Mouse (Mus musculus) intestine, postnatal 0 days (tissue): ENCODE data around the gene Olfr1217. TPM values are rescaled to one million over a fixed set of nuclear protein-coding genes. Genes with fewer than 3 reads are reported as not detected.

ENCODE experiments used
- ATAC-seq: fragments of 200-750 bp; cut with Nextera tagmentation; 2 replicates; pipeline ENCODE4 v1.8.0; 2017; ENCODE audit warnings: mild to moderate bottlenecking, moderate TSS enrichment, moderate library complexity
- H3K27ac ChIP-seq: fragments of 300-500 bp; sonication (generic); 2 replicates; pipeline ENCODE4 v1.5.1; 2014; ENCODE audit warnings: mild to moderate bottlenecking, low read depth, low read length, moderate library complexity
- H3K27me3 ChIP-seq: fragments of 300-500 bp; sonication (generic); replicated peaks from 2 replicates; pipeline ENCODE4 v1.6.1; 2014; ENCODE audit warnings: low read length, mixed read lengths; ENCODE audit not compliant: control insufficient read depth, insufficient read depth
- H3K36me3 ChIP-seq: fragments of 300-500 bp; sonication (generic); 2 replicates; pipeline ENCODE4 v1.6.1; 2014; ENCODE audit warnings: mild to moderate bottlenecking, moderate library complexity; ENCODE audit not compliant: control insufficient read depth, insufficient read depth
- H3K4me1 ChIP-seq: fragments of 300-500 bp; sonication (generic); replicated peaks from 2 replicates; pipeline ENCODE4 v1.6.1; 2014; ENCODE audit warnings: antibody characterized with exemption, low read length, mixed read lengths; ENCODE audit not compliant: control insufficient read depth, insufficient read depth
- H3K4me2 ChIP-seq: fragments of 300-500 bp; sonication (generic); replicated peaks from 2 replicates; pipeline ENCODE4 v1.6.1; 2014; ENCODE audit warnings: low read depth, mild to moderate bottlenecking, moderate library complexity
- H3K4me3 ChIP-seq: fragments of 300-500 bp; sonication (generic); 2 replicates; pipeline ENCODE4 v1.5.1; 2014; ENCODE audit warnings: low read depth, low read length
- H3K9ac ChIP-seq: fragments of 300-500 bp; sonication (generic); 2 replicates; pipeline ENCODE4 v1.6.1; 2014; ENCODE audit warnings: mild to moderate bottlenecking, low read depth, low read length
- H3K9me3 ChIP-seq: fragments of 300-500 bp; sonication (generic); 2 replicates; pipeline ENCODE4 v1.6.1; 2016; ENCODE audit warnings: mixed run types; ENCODE audit not compliant: control insufficient read depth
- CTCF ChIP-seq: sonication (generic); IDR thresholded peaks from 2 replicates; pipeline ENCODE4 v1.5.1; 2016; ENCODE audit warnings: low read depth, mild to moderate bottlenecking, control low read depth, antibody characterized with exemption, moderate library complexity
- WGBS: fragments of 180-500 bp; shearing (Covaris S2); extraction: QIAGEN DNeasy Blood & Tissue Kit; methylation state at CpG from one replicate; pipeline ENCODE4 v1.1.7; 2014; 5-methylcytosine and 5-hydroxymethylcytosine counted together
- polyA plus RNA-seq: library from polyadenylated mRNA; unstranded; fragments of >200 nt; fragmentation: Nextera tagmentation; extraction: Ambion mirVana; gene quantifications from 2 replicates; pipeline ENCODE4 v1.2.1, GENCODE M21; 2015

Olfr1217 gene
- polyA plus RNA-seq, 1 experiment from 2014 or later: not detected

DNA sequence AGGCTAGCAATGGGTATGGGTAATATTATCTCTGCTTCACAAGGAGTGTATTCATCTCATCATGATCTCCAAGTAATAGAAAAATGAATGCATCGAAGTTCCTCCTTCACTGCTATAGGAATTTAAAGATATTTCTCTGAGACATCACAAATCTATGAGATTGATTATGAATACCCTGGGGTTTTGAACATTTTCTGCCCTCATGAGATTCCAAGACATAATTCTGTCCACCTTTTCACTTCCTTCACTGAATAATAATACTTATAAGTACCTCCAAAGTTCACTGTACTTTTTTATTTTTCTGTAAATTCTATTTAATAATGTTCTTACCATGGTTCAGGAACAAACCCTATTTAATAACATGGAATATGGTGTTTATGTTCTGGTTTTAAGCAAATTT, 51.7 kb downstream of the Olfr1217 start, which contains the start of gene Gm13762:
Gene Gm13762 (minus strand): TSS at position 101 of the 400 bp plus-strand sequence.
- no peak for TF ChIP-seq CTCF
- no peaks in the 10 kb centered on the region for H3K36me3 ChIP-seq
- H3K4me2 ChIP-seq: no peak within 1 kb of the TSS
- no peak within 1 kb of the TSS for H3K27ac ChIP-seq
- no peak within 1 kb of the TSS for H3K4me3 ChIP-seq
- no peak for ATAC-seq
- no peaks in the 10 kb centered on the region for H3K27me3 ChIP-seq
- H3K9ac ChIP-seq: no peak within 1 kb of the TSS
- WGBS: 78% methylated on average over 1 of the region's 1 CpGs
- H3K4me1 ChIP-seq: no peaks in the 10 kb centered on the region
- no peaks in the 10 kb centered on the region for H3K9me3 ChIP-seq

Other genes with a start within 250 kb of the Olfr1217 start
- not detected in 2 replicates for gene Olfr1201, start 239.0 kb downstream of the Olfr1217 start, polyA plus RNA-seq
- gene Olfr1202, start 217.6 kb downstream of the Olfr1217 start, polyA plus RNA-seq: not detected in 2 replicates
- not detected in 2 replicates for gene Olfr1205, start 202.3 kb downstream of the Olfr1217 start, polyA plus RNA-seq
- gene Olfr1204, start 182.8 kb downstream of the Olfr1217 start, polyA plus RNA-seq: not detected in 2 replicates
- gene Olfr1206, start 168.8 kb downstream of the Olfr1217 start, polyA plus RNA-seq: not detected in 2 replicates
- not detected in 2 replicates for gene Olfr1208, start 129.8 kb downstream of the Olfr1217 start, polyA plus RNA-seq
- not detected in 2 replicates for gene Olfr1209, start 116.9 kb downstream of the Olfr1217 start, polyA plus RNA-seq
- not detected in 2 replicates for gene Olfr1211, start 94.0 kb downstream of the Olfr1217 start, polyA plus RNA-seq
- not detected in 2 replicates for gene Olfr1212, start 78.1 kb downstream of the Olfr1217 start, polyA plus RNA-seq
- not detected in 2 replicates for gene Gm13762, start 51.8 kb downstream of the Olfr1217 start, polyA plus RNA-seq
- not detected in 2 replicates for gene Olfr1214, start 39.4 kb downstream of the Olfr1217 start, polyA plus RNA-seq
- not detected in 2 replicates for gene Olfr1215, start 25.1 kb downstream of the Olfr1217 start, polyA plus RNA-seq
- not detected in 2 replicates for gene Olfr1216, start 13.7 kb downstream of the Olfr1217 start, polyA plus RNA-seq
- not detected in 2 replicates for gene Olfr1218, start 29.1 kb upstream of the Olfr1217 start, polyA plus RNA-seq
- not detected in 2 replicates for gene Olfr1219, start 51.4 kb upstream of the Olfr1217 start, polyA plus RNA-seq
- not detected in 2 replicates for gene Olfr1220, start 74.8 kb upstream of the Olfr1217 start, polyA plus RNA-seq
- gene Olfr1221, start 85.2 kb upstream of the Olfr1217 start, polyA plus RNA-seq: not detected in 2 replicates
- gene Olfr1222, start 101.0 kb upstream of the Olfr1217 start, polyA plus RNA-seq: not detected in 2 replicates
- not detected in 2 replicates for gene Olfr1223, start 119.5 kb upstream of the Olfr1217 start, polyA plus RNA-seq
- gene Olfr1224-ps1, start 132.0 kb upstream of the Olfr1217 start, polyA plus RNA-seq: not detected in 2 replicates
- gene Olfr1225, start 142.6 kb upstream of the Olfr1217 start, polyA plus RNA-seq: not detected in 2 replicates
- gene Olfr1226, start 168.0 kb upstream of the Olfr1217 start, polyA plus RNA-seq: not detected in 2 replicates
- gene Olfr1228, start 222.0 kb upstream of the Olfr1217 start, polyA plus RNA-seq: not detected in 2 replicates